Mouse (Mus musculus): Measurements from ENCODE around the gene Wnk2.
A peak's percentile ranks its signal among the peaks of the same experiment; 100 is the strongest.

Wnk2 gene

GRCm38 (mm10) chr13:49147858-49148226, at the start of gene Wnk2:
TSS of gene Wnk2 (minus strand) at chr13:49148014.
- DNase-seq (ENCODE audit: inconsistent age in 2 of 2, low spot score in 1 of 2): peak; percentile 78 to 88

DNA sequence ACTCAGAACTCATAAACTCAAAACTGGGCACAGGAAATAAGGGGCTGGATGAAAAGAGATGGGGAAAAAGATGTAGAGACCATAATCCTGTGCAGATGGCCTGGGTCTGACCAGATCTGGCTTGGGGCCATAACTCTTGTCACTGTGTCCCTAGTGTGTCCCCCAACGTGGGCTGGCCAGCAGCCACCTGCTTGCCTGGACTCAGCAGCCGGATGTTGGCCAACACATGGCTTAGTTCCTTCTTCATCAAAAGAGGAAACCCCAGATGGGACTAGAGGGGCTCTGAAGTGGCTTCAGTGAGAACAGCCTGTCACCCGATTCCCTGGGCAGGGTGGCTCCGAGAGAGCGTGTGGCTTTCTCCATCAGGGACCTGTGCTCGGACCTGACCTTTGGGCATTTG, 49.0 kb upstream of the Wnk2 start:
- no peak for DNase-seq (ENCODE audit: inconsistent age in 2 of 2, low spot score in 1 of 2)

DNA sequence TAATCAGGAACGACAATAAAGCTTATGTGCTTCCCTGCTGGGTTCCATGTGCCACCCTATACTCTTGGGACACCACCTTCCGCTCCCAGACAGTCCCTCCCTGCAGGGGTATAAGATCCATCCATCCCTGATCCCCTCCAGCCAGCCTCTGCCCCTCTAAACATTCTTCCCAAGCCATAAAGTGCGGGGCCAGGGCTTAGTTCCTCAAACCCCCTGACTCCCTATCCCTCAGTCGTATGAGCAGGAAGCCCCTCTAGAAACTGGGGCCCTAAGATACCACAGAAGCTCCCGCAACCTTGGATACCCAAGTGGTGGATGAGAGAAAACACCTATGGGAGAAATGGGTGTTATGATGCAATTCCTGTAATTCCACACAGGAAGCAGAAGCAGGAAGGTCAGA, 48.4 kb upstream of the Wnk2 start:
- no peak for DNase-seq (ENCODE audit: inconsistent age in 2 of 2, low spot score in 1 of 2)

- DNase-seq (ENCODE audit: inconsistent age in 2 of 2, low spot score in 1 of 2): no peak
Measured at GRCm38 (mm10) chr13:49195651-49196050, 47.8 kb upstream of the Wnk2 start.

DNA sequence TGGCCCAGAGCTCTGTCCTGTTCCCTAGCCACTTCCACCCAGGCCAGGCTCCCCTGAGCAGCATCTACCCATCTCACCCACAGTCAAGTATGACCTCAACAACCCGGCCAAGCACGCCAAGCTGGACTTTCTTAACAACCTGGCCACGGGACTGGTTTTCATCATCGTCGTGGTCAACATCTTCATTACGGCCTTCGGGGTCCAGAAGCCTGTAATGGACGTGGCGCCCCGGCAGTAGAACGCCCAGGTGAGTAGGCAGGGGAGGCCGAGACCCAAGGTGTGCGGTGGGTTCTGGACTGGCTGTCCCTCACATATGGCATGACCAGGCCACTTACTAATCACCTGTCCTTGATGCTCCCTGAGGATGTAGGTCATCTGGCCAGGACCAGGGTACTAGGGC, 47.0 kb upstream of the Wnk2 start:
- DNase-seq (ENCODE audit: inconsistent age in 2 of 2, low spot score in 1 of 2): no peak

DNA sequence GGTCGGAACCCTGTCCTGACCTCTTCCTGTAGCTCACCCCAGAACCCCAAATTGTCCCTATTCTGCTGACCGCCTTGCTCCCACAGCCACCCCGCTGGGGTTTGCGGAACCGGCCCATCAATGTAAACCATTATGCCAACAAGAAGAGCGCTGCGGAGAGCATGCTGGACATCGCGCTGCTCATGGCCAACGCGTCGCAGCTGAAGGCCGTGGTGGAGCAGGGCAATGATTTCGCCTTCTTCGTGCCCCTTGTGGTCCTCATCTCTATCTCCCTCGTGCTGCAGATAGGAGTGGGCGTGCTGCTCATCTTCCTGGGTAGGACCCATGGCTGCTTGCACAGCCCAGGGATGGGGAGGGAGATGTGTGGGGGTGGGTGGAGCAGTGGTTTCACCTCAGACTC, 45.8 kb upstream of the Wnk2 start:
- no peak for DNase-seq (ENCODE audit: inconsistent age in 2 of 2, low spot score in 1 of 2)

DNA sequence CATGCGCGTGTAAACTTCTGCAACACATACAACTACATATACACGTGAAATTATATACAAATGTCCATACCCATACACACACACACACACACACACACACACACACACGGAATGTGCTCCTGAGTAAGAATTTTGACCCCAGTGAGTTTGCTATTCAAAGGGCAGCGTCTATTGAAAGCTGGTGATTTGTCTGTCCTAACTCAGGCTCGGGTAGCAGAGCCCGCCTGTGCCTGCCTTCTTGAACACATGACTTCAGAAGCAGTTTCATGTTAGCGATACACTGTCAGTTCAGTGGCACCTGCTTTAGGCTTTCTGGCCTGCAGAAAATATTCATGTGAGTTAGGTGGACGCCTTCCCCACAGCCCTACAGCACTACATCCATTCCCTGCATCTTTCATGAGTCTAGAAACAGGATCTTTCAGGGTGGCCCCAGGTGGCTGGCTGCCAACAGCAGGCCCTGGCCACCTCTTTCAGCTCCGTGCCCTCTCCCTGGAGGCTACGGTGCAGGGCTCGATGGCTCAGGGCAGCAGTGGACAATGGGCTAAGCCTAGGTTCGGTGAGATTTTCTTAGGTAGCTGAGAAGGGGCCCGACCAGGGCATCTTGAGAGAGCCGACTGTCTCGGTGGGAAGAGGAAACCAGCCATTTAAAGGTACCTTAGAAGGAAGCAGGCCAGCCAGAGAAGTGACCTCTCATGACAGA, 44.5 kb upstream of the Wnk2 start:
- DNase-seq (ENCODE audit: inconsistent age in 2 of 2, low spot score in 1 of 2): no peak

DNA sequence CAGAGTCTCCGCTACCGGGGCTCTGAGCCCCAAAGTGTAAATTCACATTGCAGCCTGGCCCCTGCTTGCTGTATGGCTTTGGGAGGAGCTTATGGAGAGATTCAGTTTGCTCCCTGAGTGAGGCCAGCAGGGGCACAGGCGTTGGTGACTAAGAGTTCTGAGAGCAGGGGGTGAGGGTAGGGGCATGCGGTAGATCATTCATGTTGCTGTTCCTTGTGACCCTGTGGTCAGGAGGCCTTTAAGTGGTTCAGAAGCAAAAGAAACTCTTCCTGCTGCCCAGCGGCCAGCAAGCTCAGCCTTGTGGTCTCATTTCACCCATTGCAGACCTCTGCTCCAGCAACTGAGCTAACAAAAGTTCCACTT, 43.8 kb upstream of the Wnk2 start:
- DNase-seq (ENCODE audit: inconsistent age in 2 of 2, low spot score in 1 of 2): no peak

- no peak for DNase-seq (ENCODE audit: inconsistent age in 2 of 2, low spot score in 1 of 2)
Measured at GRCm38 (mm10) chr13:49190876-49191672, 43.3 kb upstream of the Wnk2 start.

GRCm38 (mm10) chr13:49189970-49190870, 42.4 kb upstream of the Wnk2 start:
- DNase-seq (ENCODE audit: inconsistent age in 2 of 2, low spot score in 1 of 2): peak; percentile 72 to 78

DNA sequence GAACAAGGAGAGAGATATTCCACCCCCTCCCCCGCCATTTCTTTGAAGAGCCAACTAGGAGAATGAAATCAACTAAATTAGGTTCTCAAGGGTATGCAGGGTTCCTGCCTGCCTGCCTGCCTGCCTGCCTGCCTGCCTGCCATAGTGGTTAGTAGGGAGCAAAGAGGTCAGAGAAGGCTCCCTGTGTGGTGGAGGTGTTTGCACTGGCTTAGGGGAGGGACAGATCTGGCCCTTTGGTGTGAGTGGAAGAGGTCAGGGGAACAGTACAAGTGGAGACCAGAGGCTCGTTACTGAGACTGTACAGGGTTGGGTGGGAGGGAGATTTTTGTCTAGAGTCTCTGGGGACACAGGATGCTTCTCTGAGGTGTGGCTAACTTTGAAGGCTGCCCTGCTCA, 41.1 kb upstream of the Wnk2 start:
- DNase-seq (ENCODE audit: inconsistent age in 2 of 2, low spot score in 1 of 2): no peak

- DNase-seq (ENCODE audit: inconsistent age in 2 of 2, low spot score in 1 of 2): no peak
Measured at GRCm38 (mm10) chr13:49188219-49188965, 40.6 kb upstream of the Wnk2 start.

- DNase-seq (ENCODE audit: inconsistent age in 2 of 2, low spot score in 1 of 2): peak; percentile 90 to 96
Measured at GRCm38 (mm10) chr13:49187288-49188218, 39.7 kb upstream of the Wnk2 start, which contains the start of gene Ninj1. TSS of gene Ninj1 (plus strand) at chr13:49187485.

DNA sequence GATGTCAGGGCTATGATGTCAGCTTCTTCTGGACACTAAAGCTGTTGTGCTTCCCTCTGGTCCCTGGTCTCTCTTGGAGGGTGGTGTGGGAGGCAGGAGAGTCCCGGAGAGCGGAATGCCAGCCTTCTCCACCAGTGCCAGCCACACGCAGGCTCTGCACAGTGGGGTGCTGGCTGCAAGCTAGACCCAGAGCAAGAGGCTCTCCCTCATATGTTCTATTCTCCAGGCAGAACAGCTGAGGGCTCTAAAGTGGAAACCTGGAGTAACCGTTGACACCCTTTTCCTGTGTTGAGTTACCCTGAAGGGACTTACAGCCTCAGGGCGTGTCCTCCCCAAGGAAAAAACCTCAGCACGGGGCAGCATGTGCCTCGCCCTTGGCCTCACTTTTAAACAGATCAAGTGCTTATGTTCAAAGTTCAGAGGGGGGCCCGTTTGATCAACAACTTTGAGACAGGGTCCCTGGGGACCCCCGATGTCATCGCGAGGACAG, 39.0 kb upstream of the Wnk2 start:
- DNase-seq (ENCODE audit: inconsistent age in 2 of 2, low spot score in 1 of 2): no peak

DNA sequence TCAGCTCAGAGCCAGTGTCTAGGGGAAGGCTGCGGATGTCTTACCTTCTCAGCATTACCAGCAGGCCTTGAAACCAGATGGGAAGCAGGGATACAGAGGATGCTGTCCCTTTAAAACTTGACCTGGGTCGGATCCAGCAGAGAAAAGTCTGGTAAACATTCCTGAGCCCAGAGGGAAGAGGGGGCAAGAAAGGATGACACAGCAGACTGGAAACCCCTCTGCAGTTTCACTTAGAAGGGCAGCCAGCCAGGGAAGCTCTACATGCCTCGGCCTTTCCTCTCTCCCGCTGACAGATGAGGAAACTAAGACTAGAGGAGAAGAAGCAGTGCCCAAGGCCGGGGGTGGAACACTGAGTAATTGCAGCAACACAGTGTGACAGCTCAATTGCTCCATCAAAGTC, 35.8 kb upstream of the Wnk2 start:
- DNase-seq (ENCODE audit: inconsistent age in 2 of 2, low spot score in 1 of 2): peak; percentile 55 to 75

GRCm38 (mm10) chr13:49183161-49183560, 35.3 kb upstream of the Wnk2 start:
- peak; percentile 48 to 78 for DNase-seq (ENCODE audit: inconsistent age in 2 of 2, low spot score in 1 of 2)

- DNase-seq (ENCODE audit: inconsistent age in 2 of 2, low spot score in 1 of 2): peak in 1 of 2 experiments; percentile 32
Measured at GRCm38 (mm10) chr13:49181411-49181984, 33.7 kb upstream of the Wnk2 start.

GRCm38 (mm10) chr13:49180691-49181090, 32.9 kb upstream of the Wnk2 start:
- no peak for DNase-seq (ENCODE audit: inconsistent age in 2 of 2, low spot score in 1 of 2)

GRCm38 (mm10) chr13:49180274-49180673, 32.5 kb upstream of the Wnk2 start:
- no peak for DNase-seq (ENCODE audit: inconsistent age in 2 of 2, low spot score in 1 of 2)
